Mouse (Mus musculus): ENCODE data around the gene Aldh5a1. TPM values are rescaled to one million over a fixed set of nuclear protein-coding genes. Genes with fewer than 3 reads are reported as not detected.

Gene Aldh5a1
- polyA plus RNA-seq (2012; rRNA removed), result 3.0 and 3.4 TPM in 2 replicates

DNA sequence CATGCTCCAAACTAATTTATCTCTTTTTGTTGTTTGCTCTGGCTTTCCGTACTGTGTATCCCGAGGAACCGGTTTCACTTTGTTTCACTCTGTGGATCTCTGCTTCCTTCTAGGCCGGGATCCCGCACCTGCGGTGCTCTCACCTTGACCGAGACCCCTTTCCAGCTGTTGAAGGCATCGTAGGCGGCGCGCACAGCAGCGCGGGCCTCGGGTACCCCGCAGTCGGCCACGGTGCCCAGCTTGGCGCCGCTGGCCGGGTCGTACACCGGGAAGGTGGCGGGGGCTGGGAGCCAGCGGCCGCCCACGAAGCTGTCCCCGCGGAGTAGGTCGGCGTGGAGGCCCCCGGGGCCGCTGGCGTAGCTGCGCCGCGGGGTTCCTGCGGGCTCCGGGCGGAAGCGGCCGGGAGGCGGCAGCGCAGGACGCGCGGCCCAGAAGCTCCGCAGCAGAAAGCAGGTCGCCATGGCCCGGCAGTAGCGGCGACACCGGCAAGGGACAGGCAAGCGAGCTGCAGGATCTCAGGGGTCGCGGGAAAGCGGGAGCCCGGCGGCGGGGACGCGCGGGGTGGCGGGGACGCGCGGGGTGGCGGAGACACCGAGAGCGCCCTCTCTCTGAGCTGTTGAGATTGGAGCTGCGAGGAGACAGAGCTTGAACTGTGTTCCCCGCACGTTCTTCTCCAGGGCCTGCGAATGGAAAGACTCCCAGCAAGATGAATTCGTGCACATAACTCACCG, at the start of gene Aldh5a1:
Gene Aldh5a1, minus strand, starts transcription at position 554 of the 731 bp plus-strand sequence.

GRCm38 (mm10) chr13:24942512-24943282, 5.2 kb upstream of the Aldh5a1 start, which contains the start of gene Gpld1:
Gpld1 (plus strand) TSS chr13:24943152.

Other genes starting within 250 kb of the Aldh5a1 start
- 0.02 TPM in 1 of 2 replicates, not detected in the other for gene Armh2, start 196.4 kb downstream of the Aldh5a1 start, polyA plus RNA-seq (2012; rRNA removed)
- 80.8 and 83.5 TPM in 2 replicates for gene Gmnn, start 175.7 kb downstream of the Aldh5a1 start, polyA plus RNA-seq (2012; rRNA removed)
- gene BC005537, start 136.0 kb downstream of the Aldh5a1 start, polyA plus RNA-seq (2012; rRNA removed), result 35.6 and 42.3 TPM in 2 replicates
- 39.1 and 41.2 TPM in 2 replicates for gene Acot13, start 106.1 kb downstream of the Aldh5a1 start, polyA plus RNA-seq (2012; rRNA removed)
- gene Tdp2, start 106.0 kb downstream of the Aldh5a1 start, polyA plus RNA-seq (2012; rRNA removed), result 22.7 and 25.7 TPM in 2 replicates
- gene D130043K22Rik, start 92.5 kb downstream of the Aldh5a1 start, polyA plus RNA-seq (2012; rRNA removed), result 0.13 and 0.15 TPM in 2 replicates
- 2.7 and 3.1 TPM in 2 replicates for gene Gpld1, start 5.5 kb upstream of the Aldh5a1 start, polyA plus RNA-seq (2012; rRNA removed)
- gene Mrs2, start 82.7 kb upstream of the Aldh5a1 start, polyA plus RNA-seq (2012; rRNA removed), result 6.3 and 7.5 TPM in 2 replicates
- gene Dcdc2a, start 118.3 kb upstream of the Aldh5a1 start, polyA plus RNA-seq (2012; rRNA removed), result 0.12 and 0.31 TPM in 2 replicates